Mouse (Mus musculus) intestine, postnatal 0 days (tissue): Measurements from ENCODE around the gene 9630041A04Rik. TPM values are rescaled to one million over a fixed set of nuclear protein-coding genes. Genes with fewer than 3 reads are reported as not detected.

Experiments used
- ATAC-seq: fragments of 200-750 bp; cut with Nextera tagmentation; 2 replicates; pipeline ENCODE4 v1.8.0; 2017; ENCODE audit warnings: mild to moderate bottlenecking, moderate TSS enrichment, moderate library complexity
- H3K27ac ChIP-seq: fragments of 300-500 bp; sonication (generic); 2 replicates; pipeline ENCODE4 v1.5.1; 2014; ENCODE audit warnings: mild to moderate bottlenecking, low read depth, low read length, moderate library complexity
- H3K27me3 ChIP-seq: fragments of 300-500 bp; sonication (generic); replicated peaks from 2 replicates; pipeline ENCODE4 v1.6.1; 2014; ENCODE audit warnings: low read length, mixed read lengths; ENCODE audit not compliant: control insufficient read depth, insufficient read depth
- H3K36me3 ChIP-seq: fragments of 300-500 bp; sonication (generic); 2 replicates; pipeline ENCODE4 v1.6.1; 2014; ENCODE audit warnings: mild to moderate bottlenecking, moderate library complexity; ENCODE audit not compliant: control insufficient read depth, insufficient read depth
- H3K4me1 ChIP-seq: fragments of 300-500 bp; sonication (generic); replicated peaks from 2 replicates; pipeline ENCODE4 v1.6.1; 2014; ENCODE audit warnings: antibody characterized with exemption, low read length, mixed read lengths; ENCODE audit not compliant: control insufficient read depth, insufficient read depth
- H3K4me2 ChIP-seq: fragments of 300-500 bp; sonication (generic); replicated peaks from 2 replicates; pipeline ENCODE4 v1.6.1; 2014; ENCODE audit warnings: low read depth, mild to moderate bottlenecking, moderate library complexity
- H3K4me3 ChIP-seq: fragments of 300-500 bp; sonication (generic); 2 replicates; pipeline ENCODE4 v1.5.1; 2014; ENCODE audit warnings: low read depth, low read length
- H3K9ac ChIP-seq: fragments of 300-500 bp; sonication (generic); 2 replicates; pipeline ENCODE4 v1.6.1; 2014; ENCODE audit warnings: mild to moderate bottlenecking, low read depth, low read length
- H3K9me3 ChIP-seq: fragments of 300-500 bp; sonication (generic); 2 replicates; pipeline ENCODE4 v1.6.1; 2016; ENCODE audit warnings: mixed run types; ENCODE audit not compliant: control insufficient read depth
- CTCF ChIP-seq: sonication (generic); IDR thresholded peaks from 2 replicates; pipeline ENCODE4 v1.5.1; 2016; ENCODE audit warnings: low read depth, mild to moderate bottlenecking, control low read depth, antibody characterized with exemption, moderate library complexity
- WGBS: fragments of 180-500 bp; shearing (Covaris S2); extraction: QIAGEN DNeasy Blood & Tissue Kit; methylation state at CpG from one replicate; pipeline ENCODE4 v1.1.7; 2014; 5-methylcytosine and 5-hydroxymethylcytosine counted together
- polyA plus RNA-seq: library from polyadenylated mRNA; unstranded; fragments of >200 nt; fragmentation: Nextera tagmentation; extraction: Ambion mirVana; gene quantifications from 2 replicates; pipeline ENCODE4 v1.2.1, GENCODE M21; 2015

The 9630041A04Rik gene
- polyA plus RNA-seq, 1 experiment from 2014 or later: not detected

DNA sequence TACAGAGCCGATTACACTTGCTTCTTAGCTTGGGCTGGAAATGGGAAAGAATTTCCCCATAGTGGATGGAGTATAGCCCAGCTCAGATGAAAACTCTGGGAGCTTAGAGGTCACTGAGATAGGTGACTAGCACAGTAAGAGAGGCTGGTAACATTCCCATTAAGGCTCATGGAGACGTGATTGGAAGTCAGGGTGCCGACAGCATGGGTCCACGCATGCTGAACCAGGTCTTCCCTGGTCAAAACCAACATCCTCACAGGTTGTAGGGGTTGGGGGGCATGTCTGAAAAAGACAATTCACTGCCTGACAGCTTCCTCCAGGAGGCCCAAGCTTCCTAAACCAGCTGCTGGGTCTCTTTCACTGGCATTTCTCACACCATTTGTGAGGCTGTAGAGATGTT is 47.9 kb downstream of the 9630041A04Rik start:
- no peak overlapping the region for H3K4me3 ChIP-seq
- H3K36me3 ChIP-seq: no peaks in the 10 kb centered on the region
- WGBS: 81% methylated on average over 4 of the region's 4 CpGs
- no peaks in the 10 kb centered on the region for H3K9me3 ChIP-seq
- H3K4me1 ChIP-seq: no peaks in the 10 kb centered on the region
- no peak overlapping the region for H3K4me2 ChIP-seq
- no peak overlapping the region for H3K9ac ChIP-seq
- no peak for ATAC-seq
- no peak for TF ChIP-seq CTCF
- H3K27ac ChIP-seq: no peak overlapping the region
- no peaks in the 10 kb centered on the region for H3K27me3 ChIP-seq

DNA sequence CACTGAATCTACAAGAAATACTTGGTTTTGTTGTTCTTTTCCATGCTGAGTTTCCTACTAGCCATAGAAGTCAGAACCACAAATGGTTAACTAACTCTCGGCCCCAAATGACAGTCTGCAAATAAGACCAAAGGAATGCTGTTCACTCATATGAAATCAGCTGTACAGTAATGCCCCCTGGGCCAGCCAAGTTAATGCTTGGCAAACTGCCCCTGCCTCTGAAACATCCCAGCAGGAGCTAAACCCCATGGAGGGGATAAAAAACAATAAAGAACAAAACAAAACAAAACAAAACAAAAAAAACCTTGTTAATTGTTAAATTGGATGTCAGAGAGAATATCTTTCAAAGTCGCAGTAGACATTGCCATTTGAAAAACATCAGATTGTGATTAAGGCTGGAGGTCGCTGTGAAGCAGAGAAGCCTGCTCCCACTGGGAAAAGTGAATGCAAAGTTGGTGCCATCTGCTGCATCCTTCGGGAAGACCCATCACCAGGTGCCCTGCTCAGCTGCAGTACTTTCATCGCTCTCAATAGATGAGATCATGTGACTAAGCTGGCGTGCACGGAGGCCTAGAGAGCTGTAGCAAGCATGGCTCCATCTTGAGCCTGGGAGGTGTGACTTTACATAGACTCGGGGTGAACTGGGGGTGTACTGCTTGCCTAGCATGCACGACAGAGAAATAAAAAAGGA is 49.7 kb downstream of the 9630041A04Rik start:
- Histone ChIP-seq H3K9ac (no peak overlapping the region), H3K27ac (no peak overlapping the region), H3K9me3 (no peaks in the 10 kb centered on the region), H3K4me2 (no peak overlapping the region), H3K36me3 (no peaks in the 10 kb centered on the region), H3K4me3 (no peak overlapping the region), H3K27me3 (no peaks in the 10 kb centered on the region), H3K4me1 (no peaks in the 10 kb centered on the region)
- no peak for ATAC-seq
- WGBS: 60% methylated on average over 9 of the region's 9 CpGs
- no peak for TF ChIP-seq CTCF

DNA sequence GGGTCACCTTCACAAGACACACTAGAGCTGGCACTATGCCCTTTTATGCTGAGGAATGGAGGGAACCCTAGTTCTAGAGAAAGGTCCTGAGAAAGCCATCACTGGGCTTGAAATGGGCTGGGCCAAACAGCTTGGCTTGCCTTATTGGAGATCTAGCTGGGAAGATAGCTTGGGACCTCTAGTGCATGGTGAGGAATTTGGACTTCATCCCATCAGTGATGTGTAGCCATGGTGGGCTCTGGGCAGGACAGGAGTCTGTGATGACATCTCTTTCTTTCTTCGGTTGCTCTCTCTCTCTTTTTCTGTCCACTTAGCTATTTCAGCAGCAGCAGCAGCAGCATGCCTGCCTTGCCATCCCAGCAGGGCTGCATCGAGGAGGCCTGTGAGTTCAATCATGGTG is 53.4 kb downstream of the 9630041A04Rik start:
- Histone ChIP-seq H3K4me1 (no peaks in the 10 kb centered on the region), H3K9ac (no peak overlapping the region), H3K4me3 (no peak overlapping the region), H3K4me2 (no peak overlapping the region), H3K27ac (no peak overlapping the region), H3K9me3 (no peaks in the 10 kb centered on the region), H3K27me3 (no peaks in the 10 kb centered on the region), H3K36me3 (no peaks in the 10 kb centered on the region)
- WGBS: 83% methylated on average over 2 of the region's 2 CpGs
- TF ChIP-seq CTCF: no peak
- ATAC-seq: no peak

DNA sequence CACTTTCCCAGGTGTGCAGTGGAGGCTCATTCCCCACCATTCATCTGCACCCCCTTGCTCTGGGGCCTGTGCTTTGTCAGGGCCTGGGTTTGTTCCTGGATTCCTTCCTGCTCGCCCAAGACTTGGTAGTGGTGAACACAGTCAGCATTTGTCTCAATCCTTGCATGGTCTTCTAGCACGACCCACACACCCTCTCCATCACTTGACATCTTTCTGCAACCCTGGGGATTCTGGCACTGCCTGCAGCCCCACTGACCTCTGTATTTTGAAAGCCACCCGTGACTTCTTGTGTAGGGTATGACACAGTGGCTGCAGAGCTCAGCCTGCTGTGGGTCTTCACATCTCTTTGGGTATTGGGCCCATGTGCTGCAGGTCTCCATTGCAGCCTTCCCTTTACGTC is 57.1 kb downstream of the 9630041A04Rik start:
- Histone ChIP-seq H3K36me3 (no peaks in the 10 kb centered on the region), H3K4me3 (no peak overlapping the region), H3K9ac (no peak overlapping the region), H3K27ac (no peak overlapping the region), H3K4me2 (no peak overlapping the region), H3K9me3 (no peaks in the 10 kb centered on the region), H3K4me1 (no peaks in the 10 kb centered on the region), H3K27me3 (no peaks in the 10 kb centered on the region)
- no peak for ATAC-seq
- 79% methylated on average over 4 of the region's 4 CpGs for WGBS
- no peak for TF ChIP-seq CTCF

DNA sequence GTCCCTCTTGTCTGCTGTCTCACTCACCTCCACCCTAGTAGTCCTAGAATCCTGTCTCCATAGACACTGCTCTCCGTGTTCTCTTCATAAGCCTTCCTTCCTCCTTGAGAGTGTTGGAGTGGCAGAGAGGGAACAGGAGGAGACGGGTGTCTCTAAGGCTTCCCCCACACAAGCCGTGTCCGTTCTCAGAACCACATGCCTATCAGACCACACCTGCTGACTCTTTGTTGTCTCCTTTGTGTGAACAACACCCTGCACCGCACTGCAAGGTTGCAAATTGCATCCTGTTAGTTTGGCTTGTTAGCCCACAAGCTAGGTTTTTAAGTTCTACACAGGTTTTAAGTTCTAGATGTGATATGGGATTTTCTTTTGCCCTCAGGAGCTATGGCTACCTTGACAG is 57.7 kb downstream of the 9630041A04Rik start:
- H3K36me3 ChIP-seq: no peaks in the 10 kb centered on the region
- WGBS: 83% methylated on average over 5 of the region's 5 CpGs
- TF ChIP-seq CTCF: no peak
- H3K27me3 ChIP-seq: no peaks in the 10 kb centered on the region
- ATAC-seq: no peak
- no peak overlapping the region for H3K4me2 ChIP-seq
- H3K9me3 ChIP-seq: no peaks in the 10 kb centered on the region
- H3K4me3 ChIP-seq: no peak overlapping the region
- no peaks in the 10 kb centered on the region for H3K4me1 ChIP-seq
- no peak overlapping the region for H3K9ac ChIP-seq
- no peak overlapping the region for H3K27ac ChIP-seq

DNA sequence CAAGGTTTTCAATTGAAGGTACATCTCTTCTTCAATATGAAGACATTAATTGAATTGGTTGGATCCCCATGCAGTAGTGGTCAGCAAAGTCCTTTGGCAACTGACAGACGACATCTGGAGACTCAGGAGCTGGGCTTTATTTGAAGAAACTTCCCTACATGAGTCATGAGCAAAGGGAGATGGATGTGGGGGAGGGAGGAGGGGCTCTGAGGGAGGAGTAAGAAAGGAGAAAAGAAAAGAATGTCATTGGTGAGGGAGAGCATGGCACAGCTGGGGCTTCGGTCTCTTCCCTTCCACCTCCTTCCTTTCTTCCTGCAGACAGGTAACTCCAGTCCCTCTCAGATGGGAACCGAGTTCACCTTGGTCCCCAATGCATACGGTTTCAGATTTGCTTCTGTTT is 61.2 kb downstream of the 9630041A04Rik start:
- Histone ChIP-seq H3K9me3 (no peaks in the 10 kb centered on the region), H3K4me3 (no peak overlapping the region), H3K27ac (no peak overlapping the region), H3K36me3 (no peaks in the 10 kb centered on the region), H3K4me1 (no peaks in the 10 kb centered on the region), H3K4me2 (no peak overlapping the region), H3K27me3 (no peaks in the 10 kb centered on the region), H3K9ac (no peak overlapping the region)
- TF ChIP-seq CTCF: no peak
- no peak for ATAC-seq
- 67% methylated on average over 4 of the region's 4 CpGs for WGBS

DNA sequence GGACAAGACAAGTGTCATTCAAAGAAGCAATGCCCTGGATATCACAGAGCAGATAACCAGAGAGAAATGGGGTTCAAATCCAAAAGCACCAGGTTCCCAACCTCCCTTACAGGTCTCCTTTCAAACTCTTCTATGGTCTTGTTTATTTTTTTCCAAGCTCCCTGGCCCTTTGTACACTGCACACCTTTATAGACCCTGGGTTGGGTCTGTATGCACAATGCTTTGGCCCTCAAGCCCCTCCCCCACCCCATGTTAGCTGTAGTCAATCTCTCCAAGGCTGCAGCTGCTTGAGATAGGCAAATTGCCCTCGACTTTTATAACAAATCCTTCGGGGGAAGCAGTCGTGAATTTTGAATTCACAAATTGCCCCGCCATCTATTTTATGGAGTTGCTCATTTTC is 63.2 kb downstream of the 9630041A04Rik start:
- TF ChIP-seq CTCF: no peak
- Histone ChIP-seq H3K4me1 (no peaks in the 10 kb centered on the region), H3K9me3 (no peaks in the 10 kb centered on the region), H3K4me3 (no peak overlapping the region), H3K9ac (no peak overlapping the region), H3K27ac (no peak overlapping the region), H3K27me3 (no peaks in the 10 kb centered on the region), H3K4me2 (no peak overlapping the region), H3K36me3 (no peaks in the 10 kb centered on the region)
- no peak for ATAC-seq
- WGBS: 35% methylated on average over 4 of the region's 4 CpGs
